Mouse (Mus musculus): Measurements from ENCODE around the gene 3110082J24Rik.

GRCm38 (mm10) chr5:30119163-30119562 is 13.3 kb upstream of the 3110082J24Rik start:
- TF ChIP-seq CHD2 (IDR thresholded peaks at IDR 0.05; ENCODE audit: low read length) (no peak), ZC3H11A (IDR thresholded peaks at IDR 0.05; ENCODE audit: low read depth, low read length) (no peak), MAX (IDR thresholded peaks at IDR 0.05; ENCODE audit: low read length) (no peak), TCF12 (IDR thresholded peaks at IDR 0.05; ENCODE audit: low read depth, low read length) (no peak), CTCF (IDR thresholded peaks at IDR 0.05 in 2 of 3, conservative IDR thresholded peaks at IDR 0.05 in 1 of 3; ENCODE audit: control insufficient read depth in 1 of 3, insufficient read depth in 1 of 3, low read depth in 2 of 3, low read length in 3 of 3, poor library complexity in 1 of 3, severe bottlenecking in 1 of 3) (no peak), KAT2A (conservative IDR thresholded peaks at IDR 0.05; ENCODE audit: low read depth, low read length) (no peak), HCFC1 (IDR thresholded peaks at IDR 0.05; ENCODE audit: low read depth, low read length) (no peak), GATA1 (IDR thresholded peaks at IDR 0.05; ENCODE audit: low read depth, low read length) (no peak), RAD21 (IDR thresholded peaks at IDR 0.05; ENCODE audit: low read depth, low read length) (no peak)
